Mouse (Mus musculus) hindbrain, embryonic 16.5 days (tissue): ENCODE data around the gene Rarb. TPM values are rescaled to one million over a fixed set of nuclear protein-coding genes. Genes with fewer than 3 reads are reported as not detected.

ENCODE experiments used
- ATAC-seq: fragments of 200-750 bp; cut with Nextera tagmentation; 2 replicates; pipeline ENCODE4 v1.8.0; 2017; ENCODE audit warnings: moderate TSS enrichment, moderate library complexity
- H3K27ac ChIP-seq: fragments of 300-500 bp; sonication (generic); 2 replicates; pipeline ENCODE4 v1.5.1; 2014; ENCODE audit warnings: low read depth, mild to moderate bottlenecking, control low read depth, low read length, moderate library complexity
- H3K27me3 ChIP-seq: fragments of 300-500 bp; sonication (generic); replicated peaks from 2 replicates; pipeline ENCODE4 v1.6.1; 2014; ENCODE audit warnings: low read length; ENCODE audit not compliant: control insufficient read depth, insufficient read depth
- H3K36me3 ChIP-seq: fragments of 300-500 bp; sonication (generic); 2 replicates; pipeline ENCODE4 v1.6.1; 2014; ENCODE audit warnings: mild to moderate bottlenecking, low read length, moderate library complexity, mixed read lengths; ENCODE audit not compliant: control insufficient read depth, insufficient read depth
- H3K4me1 ChIP-seq: fragments of 300-500 bp; sonication (generic); 2 replicates; pipeline ENCODE4 v1.6.1; 2014; ENCODE audit warnings: low read depth, low read length; ENCODE audit not compliant: control insufficient read depth, insufficient read depth
- H3K4me2 ChIP-seq: fragments of 300-500 bp; sonication (generic); 2 replicates; pipeline ENCODE4 v1.6.1; 2014; ENCODE audit warnings: mild to moderate bottlenecking, low read length, control low read depth, moderate library complexity
- H3K4me3 ChIP-seq: fragments of 300-500 bp; sonication (generic); 2 replicates; pipeline ENCODE4 v1.5.1; 2014; ENCODE audit warnings: mild to moderate bottlenecking, low read length, control low read depth, moderate library complexity
- H3K9ac ChIP-seq: fragments of 300-500 bp; sonication (generic); 2 replicates; pipeline ENCODE4 v1.6.1; 2014; ENCODE audit warnings: low read depth, mild to moderate bottlenecking, control low read depth, low read length, moderate library complexity
- H3K9me3 ChIP-seq: fragments of 300-500 bp; sonication (generic); 2 replicates; pipeline ENCODE4 v1.6.1; 2014; ENCODE audit warnings: mild to moderate bottlenecking, low read length, moderate library complexity; ENCODE audit not compliant: control insufficient read depth
- WGBS: fragments of 180-500 bp; shearing (Covaris S2); extraction: QIAGEN DNeasy Blood & Tissue Kit; methylation state at CpG from one replicate; pipeline ENCODE4 v1.1.7; 2014; 5-methylcytosine and 5-hydroxymethylcytosine counted together
- polyA plus RNA-seq: library from polyadenylated mRNA; unstranded; fragments of >200 nt; fragmentation: Nextera tagmentation; extraction: Ambion mirVana; gene quantifications from 2 replicates; pipeline ENCODE4 v1.2.1, GENCODE M21; 2015

The Rarb gene
- polyA plus RNA-seq, 1 experiment from 2014 or later = 13.4 TPM

DNA sequence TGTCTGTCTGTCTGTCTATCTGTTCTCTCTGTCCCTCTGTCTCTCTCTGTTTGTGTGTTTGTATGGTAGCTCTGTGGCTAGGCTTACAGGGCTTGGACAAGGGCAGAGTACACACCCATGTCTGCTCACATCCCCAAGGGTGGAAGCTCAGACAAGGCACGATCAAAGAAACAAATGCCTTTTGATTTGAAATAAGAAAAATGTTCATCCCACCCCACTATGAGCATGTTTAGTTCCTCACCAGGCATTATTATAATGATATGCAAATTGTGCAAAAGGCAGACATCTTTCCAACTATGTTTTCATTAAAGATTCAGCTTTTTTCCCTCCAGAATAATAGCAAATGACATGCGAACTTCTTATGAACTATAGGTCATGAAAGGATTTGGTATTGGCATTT lies 105.2 kb downstream of the Rarb start:
- no peak for ATAC-seq
- Histone ChIP-seq H3K27me3 (no peaks in the 10 kb centered on the region), H3K4me1 (no peaks in the 10 kb centered on the region), H3K9me3 (no peaks in the 10 kb centered on the region), H3K4me2 (no peak overlapping the region), H3K27ac (no peak overlapping the region), H3K4me3 (no peak overlapping the region), H3K36me3 (no peaks in the 10 kb centered on the region), H3K9ac (no peak overlapping the region)
- WGBS = 53% methylated on average over 2 of the region's 2 CpGs

DNA sequence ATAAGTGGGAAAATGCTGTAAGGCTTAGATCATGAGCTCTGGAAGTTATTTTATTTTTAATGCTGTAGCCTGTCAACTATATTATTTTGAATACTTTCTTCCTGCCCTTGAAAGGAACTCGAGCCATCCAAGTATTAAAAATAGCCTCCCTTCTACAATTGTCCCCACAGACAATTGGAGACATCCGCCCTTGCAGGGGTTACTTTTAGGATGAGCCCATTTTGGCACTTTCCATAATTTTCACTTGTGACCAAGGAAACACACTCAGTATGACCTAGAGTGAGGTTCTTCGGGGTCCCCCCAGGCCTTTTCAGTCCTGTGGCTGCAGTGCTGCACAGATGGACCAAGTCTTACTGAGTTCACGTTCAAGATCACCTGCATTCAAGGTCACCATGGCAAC lies 119.7 kb downstream of the Rarb start:
- no peaks in the 10 kb centered on the region for H3K9me3 ChIP-seq
- H3K4me1 ChIP-seq = no peaks in the 10 kb centered on the region
- no peak overlapping the region for H3K4me2 ChIP-seq
- no peak for ATAC-seq
- H3K27me3 ChIP-seq = no peaks in the 10 kb centered on the region
- 75% methylated on average over 4 of the region's 4 CpGs for WGBS
- no peak overlapping the region for H3K27ac ChIP-seq
- no peak overlapping the region for H3K9ac ChIP-seq
- no peak overlapping the region for H3K4me3 ChIP-seq
- H3K36me3 ChIP-seq = no peaks in the 10 kb centered on the region

DNA sequence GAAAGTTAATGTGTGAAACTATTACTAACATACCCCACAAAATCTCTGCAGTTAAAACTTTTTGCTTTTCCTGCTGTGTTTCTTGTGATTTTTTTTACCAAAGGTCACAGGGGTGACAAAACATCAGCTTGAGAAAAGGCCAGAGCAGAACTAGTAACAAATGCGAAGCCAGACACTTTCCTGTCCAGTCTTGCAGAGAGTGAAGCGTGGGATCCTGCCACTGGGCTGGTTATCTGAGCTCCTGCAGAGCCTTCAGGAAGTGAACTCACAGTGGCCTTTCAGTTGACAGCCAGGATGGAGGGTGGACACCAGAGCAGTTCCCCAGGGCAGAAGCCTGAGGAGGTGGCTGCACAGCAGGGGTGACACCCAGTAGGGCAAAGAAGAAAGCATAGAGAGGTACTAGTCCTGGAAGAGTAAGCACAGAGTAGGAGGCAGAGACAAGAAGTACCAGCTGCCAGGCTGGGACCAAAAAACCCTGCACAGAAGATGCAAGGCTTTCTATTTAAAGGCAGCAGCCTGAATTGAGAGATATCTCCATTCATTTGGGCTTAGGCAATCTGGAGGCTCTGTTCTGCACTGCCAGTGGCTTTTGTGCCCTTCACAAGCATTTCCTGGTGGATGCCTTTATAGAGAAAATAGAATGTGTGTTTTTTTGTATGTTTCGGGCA lies 123.4 kb downstream of the Rarb start:
- ATAC-seq = no peak
- H3K36me3 ChIP-seq = no peaks in the 10 kb centered on the region
- no peak overlapping the region for H3K4me3 ChIP-seq
- 52% methylated on average over 3 of the region's 3 CpGs for WGBS
- H3K9ac ChIP-seq = no peak overlapping the region
- H3K27ac ChIP-seq = no peak overlapping the region
- H3K4me1 ChIP-seq = no peaks in the 10 kb centered on the region
- no peaks in the 10 kb centered on the region for H3K27me3 ChIP-seq
- no peaks in the 10 kb centered on the region for H3K9me3 ChIP-seq
- H3K4me2 ChIP-seq = no peak overlapping the region

DNA sequence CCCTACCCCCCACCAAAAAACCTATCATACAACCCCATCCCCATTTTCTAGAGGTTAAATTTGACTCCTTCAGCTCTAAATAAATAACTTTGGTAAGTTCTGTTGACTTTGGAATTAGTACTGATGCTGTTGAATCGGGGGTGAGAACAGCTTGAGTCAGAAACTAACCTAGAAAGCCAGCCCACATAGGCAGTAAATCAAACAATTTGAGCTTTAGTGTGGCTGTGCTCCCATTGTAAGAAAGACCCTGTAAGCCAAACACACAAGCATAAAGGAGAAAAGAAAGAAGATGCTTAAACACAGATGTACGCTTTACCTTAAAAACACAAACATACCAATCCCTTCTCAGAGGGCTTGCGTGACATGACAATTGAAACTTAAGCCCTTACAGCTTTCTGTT lies 140.6 kb downstream of the Rarb start:
- Histone ChIP-seq H3K27ac (no peak overlapping the region), H3K9ac (no peak overlapping the region), H3K4me2 (no peak overlapping the region), H3K9me3 (no peaks in the 10 kb centered on the region), H3K27me3 (no peaks in the 10 kb centered on the region), H3K4me3 (no peak overlapping the region), H3K36me3 (no peaks in the 10 kb centered on the region), H3K4me1 (no peaks in the 10 kb centered on the region)
- ATAC-seq = no peak
- 88% methylated on average over 3 of the region's 3 CpGs for WGBS

DNA sequence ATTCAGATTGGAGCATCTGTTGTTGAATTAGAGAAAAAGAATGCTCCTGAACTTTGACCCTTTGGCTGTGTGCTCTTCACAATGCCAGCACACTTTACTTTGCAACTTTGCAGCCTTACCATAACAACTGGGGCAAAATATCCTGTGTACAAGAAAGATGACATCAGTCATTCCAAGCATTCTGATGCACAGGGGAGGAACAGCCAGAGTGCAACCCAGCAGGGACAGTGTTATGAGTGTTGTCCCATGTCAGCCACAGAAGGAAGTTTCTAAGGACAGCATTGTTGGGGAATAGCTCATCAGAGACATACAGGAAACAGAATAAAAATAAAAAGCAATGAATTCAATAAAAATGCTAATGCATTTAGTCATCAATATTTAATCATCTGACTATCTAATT lies 141.9 kb downstream of the Rarb start:
- H3K9me3 ChIP-seq = no peaks in the 10 kb centered on the region
- ATAC-seq = no peak
- H3K4me3 ChIP-seq = no peak overlapping the region
- no peaks in the 10 kb centered on the region for H3K36me3 ChIP-seq
- H3K9ac ChIP-seq = no peak overlapping the region
- no peaks in the 10 kb centered on the region for H3K27me3 ChIP-seq
- H3K4me2 ChIP-seq = no peak overlapping the region
- no peak overlapping the region for H3K27ac ChIP-seq
- no peaks in the 10 kb centered on the region for H3K4me1 ChIP-seq

DNA sequence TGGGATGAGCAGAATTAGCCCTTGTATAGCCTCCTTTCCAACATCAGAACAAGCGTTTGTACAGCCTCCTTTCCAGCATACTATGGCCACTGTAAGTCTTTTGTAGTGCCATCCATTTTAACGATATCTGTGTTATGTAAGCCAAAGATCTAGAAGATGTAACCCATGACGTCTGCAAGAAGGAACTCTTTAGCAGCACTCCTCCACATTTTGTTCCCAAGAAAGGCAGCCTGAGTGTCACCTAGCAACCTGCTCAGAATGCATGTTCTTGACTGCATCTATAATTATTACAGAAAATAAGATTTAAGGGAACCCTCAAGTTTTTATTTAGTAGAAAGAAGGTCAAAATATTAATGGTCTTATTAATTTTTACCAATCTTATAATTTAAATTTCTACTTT lies 148.4 kb downstream of the Rarb start:
- H3K4me2 ChIP-seq = no peak overlapping the region
- ATAC-seq = no peak
- no peaks in the 10 kb centered on the region for H3K36me3 ChIP-seq
- no peaks in the 10 kb centered on the region for H3K4me1 ChIP-seq
- no peak overlapping the region for H3K4me3 ChIP-seq
- no peak overlapping the region for H3K27ac ChIP-seq
- 64% methylated on average over 3 of the region's 3 CpGs for WGBS
- H3K9ac ChIP-seq = no peak overlapping the region
- no peaks in the 10 kb centered on the region for H3K27me3 ChIP-seq
- H3K9me3 ChIP-seq = no peaks in the 10 kb centered on the region

DNA sequence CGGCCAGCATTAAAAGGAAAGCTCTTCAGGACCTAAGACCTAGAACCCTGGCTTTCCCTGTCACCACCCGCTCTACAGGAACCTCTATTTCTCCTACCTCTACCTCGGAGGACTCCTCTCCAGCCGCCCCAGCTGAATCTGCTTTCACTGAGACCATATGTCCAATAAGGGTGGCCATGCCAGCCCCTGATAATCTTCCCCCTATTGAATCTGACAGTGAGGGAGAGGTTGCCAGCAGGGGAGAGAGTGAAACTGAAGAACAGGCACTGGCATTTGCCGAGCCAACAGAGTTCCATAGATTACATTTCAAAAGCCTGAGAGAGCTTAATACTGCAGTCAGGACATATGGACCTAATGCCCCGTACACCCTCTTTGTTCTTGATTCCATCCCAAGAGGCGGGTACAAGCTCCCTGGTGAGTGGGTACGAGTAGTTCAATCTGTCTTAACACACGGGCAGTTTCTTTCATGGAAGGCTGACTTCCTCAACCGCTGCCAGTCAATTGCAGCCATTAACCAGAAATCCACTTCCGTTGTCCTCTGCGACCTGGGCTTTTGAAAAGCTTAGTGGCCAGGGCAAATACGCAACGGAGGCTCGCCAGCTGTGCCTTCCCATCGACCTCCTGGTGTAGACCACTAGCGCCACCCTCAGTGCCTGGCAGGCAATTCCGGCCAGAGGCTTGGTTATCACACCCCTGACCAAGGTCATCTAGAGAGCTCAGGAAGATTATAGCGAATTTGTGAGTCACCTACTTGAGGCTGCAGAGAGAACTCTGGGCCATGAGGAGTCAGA lies 179.6 kb downstream of the Rarb start:
- H3K36me3 ChIP-seq = no peaks in the 10 kb centered on the region
- H3K4me2 ChIP-seq = no peak overlapping the region
- H3K9me3 ChIP-seq = peaks cover 13% of the 10 kb centered on the region
- 79% methylated on average over 19 of the region's 19 CpGs for WGBS
- no peaks in the 10 kb centered on the region for H3K27me3 ChIP-seq
- no peak overlapping the region for H3K27ac ChIP-seq
- ATAC-seq = peak; percentile 54; the same call in 1 of the 2 replicates
- no peaks in the 10 kb centered on the region for H3K4me1 ChIP-seq
- no peak overlapping the region for H3K9ac ChIP-seq
- H3K4me3 ChIP-seq = no peak overlapping the region

DNA sequence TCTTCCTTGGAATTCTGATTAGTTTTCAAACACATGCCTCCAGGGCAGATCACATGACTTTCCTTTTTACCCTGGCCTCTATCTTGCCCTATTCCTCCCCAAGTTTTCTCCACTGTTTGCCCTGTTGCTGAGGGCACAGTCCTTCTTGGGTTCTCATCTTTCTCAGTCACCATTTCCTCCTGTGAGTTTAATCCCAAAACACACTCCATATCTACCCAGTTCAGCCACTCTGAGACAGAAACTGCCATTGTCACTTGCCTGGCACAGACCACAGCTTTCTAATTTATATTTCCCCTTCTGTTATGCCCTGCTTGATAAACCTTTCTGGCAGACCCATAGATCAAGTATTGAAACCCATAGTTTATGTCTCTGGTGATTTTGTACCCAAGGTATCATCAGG lies 205.0 kb downstream of the Rarb start:
- Histone ChIP-seq H3K9ac (no peak overlapping the region), H3K4me1 (no peaks in the 10 kb centered on the region), H3K27ac (no peak overlapping the region), H3K36me3 (no peaks in the 10 kb centered on the region), H3K27me3 (no peaks in the 10 kb centered on the region), H3K9me3 (no peaks in the 10 kb centered on the region), H3K4me3 (no peak overlapping the region), H3K4me2 (no peak overlapping the region)
- no peak for ATAC-seq

DNA sequence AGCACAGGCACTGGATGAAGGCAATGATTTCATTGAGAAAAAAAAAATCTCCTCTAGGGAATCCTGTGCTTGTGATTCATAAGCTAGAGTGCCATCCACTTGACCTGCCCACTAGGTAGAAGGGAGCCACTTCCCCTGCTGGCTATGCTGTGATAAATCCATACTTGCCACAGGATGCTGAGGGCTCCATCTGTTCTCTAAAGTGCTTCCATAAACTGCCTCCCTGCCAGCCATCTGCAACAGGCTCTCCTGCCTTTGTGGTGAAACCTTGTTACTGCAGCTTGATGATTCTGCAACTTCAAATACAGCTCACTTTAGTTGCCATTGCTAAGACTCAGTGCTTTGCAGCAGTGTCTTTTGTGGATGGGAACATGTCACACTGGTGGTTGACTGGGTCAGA lies 213.5 kb downstream of the Rarb start:
- no peaks in the 10 kb centered on the region for H3K9me3 ChIP-seq
- ATAC-seq = peak; percentile 61; the same call in 1 of the 2 replicates
- no peaks in the 10 kb centered on the region for H3K36me3 ChIP-seq
- H3K27ac ChIP-seq = no peak overlapping the region
- no peaks in the 10 kb centered on the region for H3K27me3 ChIP-seq
- H3K9ac ChIP-seq = no peak overlapping the region
- no peak overlapping the region for H3K4me3 ChIP-seq
- no peaks in the 10 kb centered on the region for H3K4me1 ChIP-seq
- no peak overlapping the region for H3K4me2 ChIP-seq
